Mouse (Mus musculus) gastrocnemius, adult 18-20 months (tissue): ENCODE results near the gene Sema3b. TPM values are rescaled to one million over a fixed set of nuclear protein-coding genes. Genes with fewer than 3 reads are reported as not detected.

Experiments
- DNase-seq: peaks from one replicate; pipeline ENCODE4 v3.0.0; 2021; ENCODE audit warnings: low spot score
- total RNA-seq, 2 experiments: library from RNA; stranded (reverse); gene quantifications; 2 replicates each; pipeline ENCODE4 v1.2.3; 2021

Sema3b gene
- total RNA-seq, 2 experiments from 2014 or later = 11.0 to 11.4 TPM

- DNase-seq = no peak
Observed at GRCm38 (mm10) chr9:107548820-107549219, 60.2 kb downstream of the Sema3b start.

GRCm38 (mm10) chr9:107547957-107548356, 61.1 kb downstream of the Sema3b start:
- no peak for DNase-seq

Other genes starting within 250 kb of the Sema3b start
- under 1 TPM; 0.52 to 0.94 TPM for gene Cacna2d2, start 209.6 kb downstream of the Sema3b start, total RNA-seq
- 10 to 100 TPM; 16.3 to 17.1 TPM for gene Tmem115, start 75.3 kb downstream of the Sema3b start, total RNA-seq
- 1 to 10 TPM; 3.0 to 4.1 TPM for gene Cyb561d2, start 67.0 kb downstream of the Sema3b start, total RNA-seq
- 10 to 100 TPM; 10.7 to 13.7 TPM for gene Nprl2, start 67.0 kb downstream of the Sema3b start, total RNA-seq
- under 1 TPM; 0.40 to 0.68 TPM for gene Zmynd10, start 61.9 kb downstream of the Sema3b start, total RNA-seq
- gene Rassf1, start 57.7 kb downstream of the Sema3b start, total RNA-seq = 10 to 100 TPM; 11.9 to 13.6 TPM
- 10 to 100 TPM; 38.7 to 40.9 TPM for gene Tusc2, start 46.0 kb downstream of the Sema3b start, total RNA-seq
- 10 to 100 TPM; 14.0 to 25.3 TPM for gene Hyal2, start 41.3 kb downstream of the Sema3b start, total RNA-seq
- 1 to 10 TPM; 1.4 to 1.5 TPM for gene Hyal1, start 32.3 kb downstream of the Sema3b start, total RNA-seq
- gene Naa80, start 30.3 kb downstream of the Sema3b start, total RNA-seq = 10 to 100 TPM; 14.0 to 15.3 TPM
- gene Hyal3, start 28.4 kb downstream of the Sema3b start, total RNA-seq = under 1 TPM; 0.19 to 0.23 TPM
- gene Ifrd2, start 21.6 kb downstream of the Sema3b start, total RNA-seq = 10 to 100 TPM; 44.6 to 49.7 TPM
- 10 to 100 TPM; 59.3 to 75.5 TPM for gene Gnai2, start 26.1 kb upstream of the Sema3b start, total RNA-seq
- gene Slc38a3, start 60.3 kb upstream of the Sema3b start, total RNA-seq = 10 to 100 TPM; 57.7 to 62.0 TPM
- gene Gnat1, start 70.5 kb upstream of the Sema3b start, total RNA-seq = not detected
- 1 to 10 TPM; 6.2 to 6.8 TPM for gene Sema3f, start 101.2 kb upstream of the Sema3b start, total RNA-seq
- gene Rbm5, start 161.8 kb upstream of the Sema3b start, total RNA-seq = 10 to 100 TPM; 34.3 to 40.5 TPM